Mouse (Mus musculus) v-Abl transformed pro-B cells (cell line): ENCODE results near the gene Msto1.
"Not testable (repeated sequence)": the region's sequence is repeated elsewhere in the genome, so short reads cannot be mapped to it uniquely, and the experiment has no call there.

Experiments used
- in situ Hi-C, 2 experiments: fragments of 400-800 bp; cut with MboI; formaldehyde crosslinking; loops; one replicate each; pipeline ENCODE4 v1.15.1; 2025; ENCODE audit not compliant: unreplicated experiment in 2 of 2

The Msto1 gene

GRCm38 (mm10) chr3:88906393-88907159 is 7.2 kb downstream of the Msto1 start:
- in situ Hi-C loops: loop anchor here in 1 of 2 experiments (10.0 kb wide), 1 partner anchor 52 kb away; no protein-coding TSS in a partner anchor

DNA sequence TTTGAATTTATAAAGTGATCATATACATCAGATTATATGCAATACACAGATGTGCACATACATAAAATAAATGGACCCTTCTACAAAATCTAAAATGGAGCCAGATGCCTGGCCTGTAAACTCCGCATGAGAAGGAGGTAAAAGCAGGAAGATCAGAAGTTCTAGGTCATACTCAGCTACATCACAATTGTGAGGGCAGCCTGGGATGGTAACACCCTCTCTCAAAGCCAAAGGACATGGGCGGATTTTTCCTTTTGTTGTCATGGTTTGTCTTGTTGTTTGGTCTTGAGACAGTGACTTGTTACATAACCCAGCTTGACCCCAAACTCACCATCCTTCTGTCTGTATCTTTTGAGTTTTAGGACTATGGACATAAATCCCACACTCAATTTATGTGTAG is 8.1 kb downstream of the Msto1 start:
- in situ Hi-C loops: loop anchor here in 1 of 2 experiments (10.0 kb wide), 1 partner anchor 51 kb away; no protein-coding TSS in a partner anchor

GRCm38 (mm10) chr3:88905209-88905608 is 8.6 kb downstream of the Msto1 start:
- in situ Hi-C loops: loop anchor here in 1 of 2 experiments (10.0 kb wide), 1 partner anchor 50 kb away; no protein-coding TSS in a partner anchor

- in situ Hi-C loops: loop anchor here in 1 of 2 experiments (10.0 kb wide), 1 partner anchor 50 kb away; no protein-coding TSS in a partner anchor
Observed at GRCm38 (mm10) chr3:88904803-88905202, 9.0 kb downstream of the Msto1 start.

DNA sequence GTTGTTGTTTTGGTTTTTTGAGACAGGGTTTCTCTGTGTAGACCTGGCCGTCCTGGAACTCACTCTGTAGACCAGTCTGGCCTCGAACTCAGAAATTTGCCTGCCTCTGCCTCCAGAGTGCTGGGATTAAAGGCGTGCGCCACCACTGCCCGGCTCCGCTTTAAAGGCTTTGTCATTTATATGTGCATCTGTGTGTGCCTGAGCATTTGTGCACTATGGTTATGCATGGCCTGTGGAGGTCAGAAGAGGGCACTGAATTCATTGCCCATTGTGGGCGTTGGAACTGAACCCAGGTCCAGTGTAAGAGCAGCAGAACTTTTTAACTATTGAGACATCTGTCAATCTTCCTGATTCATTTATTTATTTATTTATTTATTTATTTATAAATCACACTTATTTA is 20.8 kb downstream of the Msto1 start:
- in situ Hi-C loops: not testable (repeated sequence)

DNA sequence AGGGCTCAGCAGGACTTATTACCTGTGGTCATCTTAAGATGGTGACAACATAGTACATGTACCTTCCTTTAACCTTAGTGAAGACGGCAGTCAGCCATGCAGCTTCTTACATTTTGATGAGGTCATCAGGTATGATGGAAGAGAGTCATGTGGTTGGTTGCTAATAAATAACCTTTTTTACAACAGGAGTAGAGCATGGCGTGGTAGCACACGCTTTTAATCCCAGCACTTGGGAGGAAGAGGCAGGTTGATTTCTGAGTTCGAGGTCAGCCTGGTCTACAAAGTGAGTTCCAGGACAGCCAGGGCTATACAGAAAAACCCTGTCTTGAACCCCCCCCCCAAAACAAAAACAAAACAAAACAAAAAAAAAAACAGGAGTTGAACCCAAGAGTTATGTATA is 31.3 kb downstream of the Msto1 start:
- in situ Hi-C loops: not testable (repeated sequence)

DNA sequence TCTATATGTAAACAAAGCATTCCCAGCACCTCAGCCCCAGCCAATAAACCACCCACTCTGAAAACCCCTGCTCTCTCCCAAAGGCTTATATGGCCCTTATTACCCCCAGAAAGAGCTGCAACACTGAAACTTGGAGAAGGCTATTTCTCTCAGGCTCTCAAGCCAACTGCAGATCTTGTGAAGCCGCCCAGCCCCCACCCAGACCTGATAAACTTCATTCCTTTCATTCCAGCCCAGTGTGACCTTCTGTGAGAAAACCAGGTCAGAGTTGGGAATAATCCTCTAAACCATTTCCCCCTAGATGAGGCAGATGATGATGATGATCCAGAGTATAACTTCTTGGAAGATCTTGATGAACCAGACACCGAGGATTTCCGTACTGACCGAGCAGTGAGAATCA is 45.4 kb downstream of the Msto1 start:
- in situ Hi-C loops: not testable (repeated sequence)

DNA sequence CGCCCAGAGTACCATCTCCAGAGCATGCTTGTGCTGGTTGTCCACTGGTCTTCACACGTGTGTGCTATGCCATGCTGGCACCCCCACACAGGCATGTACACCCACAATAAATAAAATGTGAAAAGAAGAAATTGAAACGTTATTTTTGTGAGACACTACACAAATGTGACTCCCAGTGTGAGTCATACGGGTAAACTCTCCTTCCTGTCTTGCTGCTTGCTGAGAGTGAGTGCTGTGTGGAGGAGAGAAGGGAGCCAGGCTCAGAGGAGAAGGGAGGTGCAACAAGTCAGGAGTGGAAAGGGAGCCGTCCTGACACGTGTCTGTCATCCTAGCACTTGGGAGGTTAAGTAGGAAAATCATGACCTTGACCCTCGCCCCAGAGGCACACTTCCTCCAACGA is 46.6 kb downstream of the Msto1 start:
- in situ Hi-C loops: not testable (repeated sequence)

DNA sequence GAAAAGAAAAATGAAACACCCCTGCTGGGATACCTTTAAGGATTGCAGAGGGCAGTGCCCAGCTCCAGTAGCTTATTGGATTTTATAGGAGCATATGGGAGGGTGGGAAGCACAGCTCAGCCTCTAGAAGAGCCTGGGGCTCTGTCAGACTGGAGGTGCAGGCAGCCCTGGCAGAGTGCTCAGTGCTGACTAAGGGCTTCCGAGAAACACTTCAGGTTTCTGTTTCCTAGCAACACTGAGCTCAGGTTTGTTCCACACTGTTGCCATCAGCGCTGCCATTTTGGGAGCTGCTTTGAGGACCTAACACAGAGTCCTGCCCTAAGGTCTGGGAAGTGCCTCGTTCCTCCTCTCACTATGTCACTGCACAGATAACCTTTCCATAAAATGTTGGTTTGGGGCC is 47.1 kb downstream of the Msto1 start:
- in situ Hi-C loops: not testable (repeated sequence)

DNA sequence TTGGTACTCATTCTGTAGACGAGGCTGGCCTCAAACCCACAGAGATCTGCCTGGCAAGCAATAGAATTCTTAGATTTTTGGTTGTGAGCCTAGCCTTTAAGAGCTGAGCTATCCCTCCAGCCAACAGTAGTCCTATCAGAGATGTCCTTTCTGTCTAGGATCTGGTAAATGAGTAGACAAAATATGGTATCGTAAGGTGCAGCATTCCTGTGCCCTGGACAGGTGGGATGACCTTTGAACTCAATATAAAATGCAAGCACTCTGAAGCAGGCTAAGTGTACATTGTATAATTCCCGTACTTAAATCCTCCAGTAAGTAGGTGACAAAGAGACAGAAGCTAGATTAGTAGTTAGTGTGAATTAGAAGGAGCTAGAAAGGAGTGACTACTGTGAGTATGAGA is 51.7 kb downstream of the Msto1 start:
- in situ Hi-C loops: no loop called here

DNA sequence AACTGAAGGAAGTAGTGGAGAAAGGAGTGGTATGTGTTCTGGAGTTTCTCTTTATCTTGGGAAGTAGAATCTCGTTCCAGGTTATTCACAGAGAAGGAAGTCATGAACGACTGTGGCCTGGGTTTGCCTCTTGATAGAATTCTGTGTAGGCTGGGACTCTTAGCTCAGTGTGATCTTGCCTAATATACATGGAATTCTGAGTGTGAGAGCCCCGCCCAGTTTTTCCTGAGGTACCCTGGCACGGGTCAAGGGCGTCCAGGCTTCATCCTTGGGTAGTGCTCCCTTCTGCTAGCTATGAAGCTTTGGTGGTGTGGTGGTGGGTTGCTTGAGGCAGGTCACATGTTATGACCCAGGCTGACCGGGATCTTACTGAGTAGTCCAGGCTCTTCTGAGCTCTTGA is 58.0 kb downstream of the Msto1 start:
- in situ Hi-C loops: loop anchor here in 1 of 2 experiments (10.0 kb wide), 1 partner anchor 49 kb away; no protein-coding TSS in a partner anchor
